Mouse (Mus musculus): ENCODE measurements around the gene Olfr1289. TPM values are rescaled to one million over a fixed set of nuclear protein-coding genes. Genes with fewer than 3 reads are reported as not detected.

Olfr1289 gene
- not detected for total RNA-seq (2021)

DNA sequence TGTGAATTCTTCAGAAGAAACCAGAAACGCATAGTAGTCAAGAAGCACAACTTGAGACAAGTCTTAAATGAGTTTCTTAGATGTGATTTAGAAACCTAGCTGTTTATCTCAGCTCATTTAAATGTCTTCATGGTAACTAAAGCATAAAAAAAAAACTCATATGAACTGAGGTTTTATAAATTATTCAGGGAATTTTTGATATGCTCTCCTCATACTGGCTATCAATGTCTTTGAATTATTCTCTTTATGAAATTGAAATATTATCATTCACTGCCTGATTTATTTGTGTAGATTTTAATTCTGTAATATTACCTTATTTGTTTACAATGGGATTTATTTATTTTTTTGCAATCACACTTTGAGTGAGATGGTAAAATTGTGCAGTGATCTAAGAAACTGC is at the start of gene Olfr1289:
Olfr1289 (plus strand) TSS at position 301 of the 400 bp plus-strand sequence.
- intact Hi-C loops (cut with DNase I): no loop called here
- no peak for DNase-seq

DNA sequence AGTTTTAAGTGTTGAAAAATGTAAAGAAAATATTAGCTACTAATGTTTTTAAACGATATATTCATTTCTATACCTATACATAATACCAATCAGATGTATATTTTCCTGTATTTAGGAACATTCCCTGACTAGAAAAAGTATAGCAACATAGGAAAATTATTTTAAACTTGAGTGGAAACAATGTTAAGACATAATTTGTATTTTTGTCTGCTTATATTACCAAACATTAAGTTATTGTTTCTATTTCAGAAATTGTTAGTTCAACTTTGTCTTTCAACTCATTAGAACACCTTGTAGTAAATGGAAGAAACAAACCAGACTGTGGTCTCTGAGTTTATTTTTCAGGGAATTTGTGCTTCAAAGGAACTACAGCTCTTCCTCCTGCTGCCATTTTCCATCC is 31.8 kb upstream of the Olfr1289 start, which contains the start of gene Olfr1287:
Olfr1287 (plus strand) TSS at position 301 of the 400 bp plus-strand sequence.
- no peak for DNase-seq
- intact Hi-C loops (cut with DNase I): no loop called here

DNA sequence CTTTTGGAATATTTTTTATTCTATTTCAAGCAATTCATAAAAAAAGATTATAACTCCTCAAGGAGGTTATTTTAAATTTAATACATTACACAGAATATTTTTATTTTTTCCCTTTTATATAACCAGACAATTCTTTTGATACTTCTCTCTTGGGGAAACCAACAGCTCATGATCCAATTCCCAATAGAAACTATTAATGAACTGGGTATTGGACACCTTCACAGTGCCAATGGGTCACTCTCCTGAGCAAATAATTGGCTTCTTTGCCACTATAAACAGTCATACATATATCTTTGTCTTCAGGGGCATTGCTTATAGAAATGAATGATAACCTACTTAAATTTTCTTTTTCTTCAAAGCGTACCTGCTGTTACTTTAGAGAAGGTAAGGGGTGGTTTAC is 6.8 kb upstream of the Olfr1289 start, which contains the start of gene Olfr1288:
Olfr1288 (plus strand) TSS at position 301 of the 400 bp plus-strand sequence.
- no peak for DNase-seq
- intact Hi-C loops (cut with DNase I): no loop called here

DNA sequence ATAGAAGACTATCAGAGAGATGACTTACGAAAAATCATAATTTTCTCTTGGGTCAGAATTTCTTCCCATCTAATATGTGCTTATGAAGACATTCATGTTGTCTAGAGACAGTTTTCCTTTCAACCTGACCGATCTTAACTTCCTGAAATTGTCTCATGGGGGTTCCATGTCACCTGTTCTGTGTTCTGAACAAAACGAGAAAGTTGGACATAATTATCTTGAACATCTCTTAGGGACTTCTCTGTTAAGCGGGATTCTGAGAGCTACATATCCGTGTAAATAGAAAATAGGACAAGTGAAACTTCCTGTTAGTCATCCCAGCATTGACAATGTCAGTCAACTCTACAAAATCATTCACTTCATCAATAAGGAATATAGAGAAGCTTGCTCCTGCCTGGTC is 13.1 kb downstream of the Olfr1289 start, which contains the start of gene Olfr1290:
Olfr1290 (minus strand) TSS at position 101 of the 400 bp plus-strand sequence.
- intact Hi-C loops (cut with DNase I): no loop called here
- no peak for DNase-seq

DNA sequence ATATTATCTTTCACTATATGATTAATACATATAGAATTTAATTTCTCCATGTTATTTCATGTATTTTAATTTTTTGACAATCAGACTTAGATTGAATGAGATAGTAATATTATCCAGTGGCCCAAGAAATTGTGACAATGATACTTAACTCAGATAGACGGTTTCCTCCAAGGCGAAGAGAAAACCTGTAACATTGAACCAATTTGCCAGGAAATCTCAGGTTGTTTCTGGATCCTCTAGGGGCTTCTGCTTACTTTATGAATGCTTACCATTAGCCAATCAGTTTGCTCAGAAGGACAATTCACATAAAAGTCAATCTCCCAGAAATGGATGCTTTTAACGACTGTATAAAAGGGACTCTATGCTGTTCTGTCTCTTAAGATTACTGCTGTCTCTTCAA is 16.3 kb downstream of the Olfr1289 start, which contains the start of gene Olfr1291-ps1:
Olfr1291-ps1 (plus strand) TSS at position 301 of the 400 bp plus-strand sequence.
- intact Hi-C loops (cut with DNase I): no loop called here
- DNase-seq: no peak

DNA sequence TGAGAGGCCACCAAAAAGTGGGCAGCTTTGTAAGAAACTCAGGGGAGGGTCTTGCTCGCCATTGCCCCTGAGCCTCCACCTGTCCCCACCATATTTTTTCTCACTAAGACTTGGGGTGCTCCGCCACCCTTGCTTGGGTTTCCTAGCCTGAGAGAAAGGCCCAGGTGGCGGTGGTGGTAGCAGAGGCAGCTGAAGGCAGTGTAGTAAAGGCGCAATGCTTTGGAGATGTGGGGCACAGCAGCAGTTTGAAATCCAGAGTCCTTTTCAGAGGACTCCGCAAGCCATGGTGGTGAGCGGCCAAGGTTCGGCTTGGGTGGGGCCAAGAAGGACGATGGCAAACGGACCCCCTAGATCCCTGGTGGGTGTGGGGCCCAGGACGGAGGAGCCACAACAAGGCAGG is 36.8 kb downstream of the Olfr1289 start:
- intact Hi-C loops (cut with DNase I): no loop called here
- DNase-seq: no peak

DNA sequence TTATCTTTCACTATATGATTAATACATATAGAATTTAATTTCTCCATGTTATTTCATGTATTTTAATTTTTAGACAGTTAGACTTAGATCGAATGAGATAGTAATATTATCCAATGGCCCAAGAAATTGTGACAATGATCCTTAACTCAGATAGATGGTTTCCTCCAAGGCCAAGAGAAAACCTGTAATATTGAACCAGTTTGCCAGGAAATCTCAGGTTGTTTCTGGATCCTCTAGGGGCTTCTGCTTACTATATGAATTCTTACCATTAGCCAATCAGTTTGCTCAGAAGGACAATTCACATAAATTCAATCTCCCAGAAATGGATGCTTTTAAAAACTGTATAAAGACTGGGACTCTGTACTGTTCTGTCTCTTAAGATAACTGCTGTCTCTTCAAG is 44.3 kb downstream of the Olfr1289 start, which contains the start of gene Olfr1293-ps:
Olfr1293-ps (plus strand) TSS at position 301 of the 400 bp plus-strand sequence.
- DNase-seq: no peak
- intact Hi-C loops (cut with DNase I): no loop called here

Other genes starting within 250 kb of the Olfr1289 start
- gene Olfr1275, start 245.5 kb upstream of the Olfr1289 start, total RNA-seq (2021): not detected
- not detected for gene Olfr1276, start 226.3 kb upstream of the Olfr1289 start, total RNA-seq (2021)
- gene Olfr1277, start 206.7 kb upstream of the Olfr1289 start, total RNA-seq (2021): not detected
- gene Olfr1278, start 190.7 kb upstream of the Olfr1289 start, total RNA-seq (2021): not detected
- not detected for gene Olfr1279, start 180.2 kb upstream of the Olfr1289 start, total RNA-seq (2021)
- gene Olfr1280, start 166.8 kb upstream of the Olfr1289 start, total RNA-seq (2021): not detected
- not detected for gene Olfr1281, start 154.3 kb upstream of the Olfr1289 start, total RNA-seq (2021)
- gene Olfr1282, start 144.7 kb upstream of the Olfr1289 start, total RNA-seq (2021): not detected
- not detected for gene Olfr1283, start 114.0 kb upstream of the Olfr1289 start, total RNA-seq (2021)
- gene Olfr1284, start 105.3 kb upstream of the Olfr1289 start, total RNA-seq (2021): not detected
- not detected for gene Olfr1286, start 57.7 kb upstream of the Olfr1289 start, total RNA-seq (2021)
- gene Olfr1287, start 31.7 kb upstream of the Olfr1289 start, total RNA-seq (2021): not detected
- not detected for gene Olfr1288, start 6.7 kb upstream of the Olfr1289 start, total RNA-seq (2021)
- gene Olfr1290, start 13.0 kb downstream of the Olfr1289 start, total RNA-seq (2021): not detected
- not detected for gene Olfr1291-ps1, start 16.4 kb downstream of the Olfr1289 start, total RNA-seq (2021)
- gene Olfr1293-ps, start 44.4 kb downstream of the Olfr1289 start, total RNA-seq (2021): not detected
- not detected for gene Olfr1294, start 59.5 kb downstream of the Olfr1289 start, total RNA-seq (2021)
- not detected for gene Olfr1295, start 88.9 kb downstream of the Olfr1289 start, total RNA-seq (2021)
- gene Olfr1297, start 145.7 kb downstream of the Olfr1289 start, total RNA-seq (2021): not detected
- gene Olfr1298, start 168.4 kb downstream of the Olfr1289 start, total RNA-seq (2021): not detected
- not detected for gene Olfr1299, start 180.6 kb downstream of the Olfr1289 start, total RNA-seq (2021)

Data from heart, postnatal 36 days (tissue).